ENCODE assay signal across 10 mouse cellular contexts in genomic region chr9:52678839-52679215, GRCm38 (mm10). TPM values are rescaled to one million over a fixed set of nuclear protein-coding genes. Genes with fewer than 3 reads are reported as not detected.
DNase-seq lines count a peak whose midpoint lies in the region; ATAC-seq and TF ChIP-seq lines count a peak whose summit lies in the region.
"Had no signal": no experiment of that assay in that cellular context is flagged by ENCODE, and none has a peak within 500 bp of the region (broad histone marks: within the 10 kb centered on the region; RNA-seq: fewer than 3 reads in every experiment).

No protein-coding gene starts in this region.

- no peak for ATAC-seq in heart, embryonic 14.5 days (ENCODE audit: insufficient number of reproducible peaks, insufficient read depth, low FRiP score, low read depth)
- ATAC-seq in liver, embryonic 13.5 days (ENCODE audit: low read depth), result no peak

- H3K4me2 ChIP-seq in heart, embryonic 14.5 days (ENCODE audit: low read length), result peak overlapping the region; percentile 72
- peak overlapping the region; percentile 39 for H3K4me2 ChIP-seq in liver, embryonic 13.5 days

- no peaks in the 10 kb centered on the region for H3K4me1 ChIP-seq in ES-Bruce4 (ENCODE audit: control insufficient read depth, insufficient read depth, low read length)
- H3K4me1 ChIP-seq in heart, embryonic 14.5 days (ENCODE audit: control insufficient read depth in 2 of 2, insufficient read depth in 2 of 2, low read length in 2 of 2), result peaks cover 0 to 7% of the 10 kb centered on the region in 2 experiments; a peak in 2 of 4 replicates
- no peaks in the 10 kb centered on the region for H3K4me1 ChIP-seq in liver, embryonic 13.5 days (replicated peaks)

- no peak overlapping the region for H3K9ac ChIP-seq in ES-Bruce4 (ENCODE audit: low read depth, poor library complexity, severe bottlenecking)
- no peak overlapping the region for H3K9ac ChIP-seq in heart, embryonic 14.5 days (ENCODE audit: low read length)
- H3K9ac ChIP-seq in liver, embryonic 13.5 days, result no peak overlapping the region

- no peak for DNase-seq in gastrocnemius, adult 2 months
- DNase-seq in gastrocnemius, adult 18-20 months (ENCODE audit: low spot score), result no peak
- no peak for DNase-seq in liver, embryonic 13.5 days
- DNase-seq in frontal cortex, postnatal 10 days (ENCODE audit: low spot score in 2 of 2), result no peak
- DNase-seq in adrenal gland, postnatal 10 days, result no peak
- DNase-seq in embryo, embryonic 10 days (ENCODE audit: low spot score), result no peak

- no peaks in the 10 kb centered on the region for H3K9me3 ChIP-seq in ES-Bruce4 (replicated peaks; ENCODE audit: control insufficient read depth, insufficient read depth, low read length, poor library complexity, severe bottlenecking)
- no peaks in the 10 kb centered on the region for H3K9me3 ChIP-seq in heart, embryonic 14.5 days (ENCODE audit: control insufficient read depth, low read length)
- no peaks in the 10 kb centered on the region for H3K9me3 ChIP-seq in liver, embryonic 13.5 days (replicated peaks)

- TF ChIP-seq POLR2A in ES-Bruce4 (IDR thresholded peaks at IDR 0.05; ENCODE audit: insufficient read depth, low read length), result no peak

- TF ChIP-seq EP300 in ES-Bruce4 (IDR thresholded peaks at IDR 0.05; ENCODE audit: insufficient read depth, low read depth, low read length), result no peak

- H3K27me3 ChIP-seq in ES-Bruce4 (ENCODE audit: control insufficient read depth, insufficient read depth, low read length, poor library complexity, severe bottlenecking), result peaks cover 8% of the 10 kb centered on the region
- peaks cover 44% of the 10 kb centered on the region for H3K27me3 ChIP-seq in heart, embryonic 14.5 days (ENCODE audit: control insufficient read depth, insufficient read depth, low read length)
- H3K27me3 ChIP-seq in liver, embryonic 13.5 days, result peaks cover 41% of the 10 kb centered on the region

- peak overlapping the region; percentile 56 for H3K4me3 ChIP-seq in gastrocnemius, adult 2 months
- peak overlapping the region; percentile 94 for H3K4me3 ChIP-seq in ES-Bruce4 (ENCODE audit: low read depth, low read length)
- peak overlapping the region; percentile 42 to 46 for H3K4me3 ChIP-seq in heart, embryonic 14.5 days (ENCODE audit: control insufficient read depth in 1 of 2, insufficient read depth in 1 of 2, low read depth in 1 of 2, low read length in 2 of 2)
- peak overlapping the region; percentile 19; the same call in 1 of the 2 replicates for H3K4me3 ChIP-seq in liver, embryonic 13.5 days (replicated peaks)

- no peak for TF ChIP-seq CTCF in gastrocnemius, adult 2 months (IDR thresholded peaks at IDR 0.05)
- TF ChIP-seq CTCF in ES-Bruce4 (IDR thresholded peaks at IDR 0.05; ENCODE audit: low read depth, low read length), result no peak

- 0% methylated on average over 10 of the region's 10 CpGs for WGBS in heart, embryonic 14.5 days
- under 1% methylated on average over 10 of the region's 10 CpGs for WGBS in liver, embryonic 13.5 days (ENCODE audit: insufficient replicate concordance)

- H3K27ac ChIP-seq in gastrocnemius, adult 2 months, result no peak overlapping the region
- no peak overlapping the region for H3K27ac ChIP-seq in ES-Bruce4 (ENCODE audit: insufficient read depth, low read length)
- H3K27ac ChIP-seq in heart, embryonic 14.5 days (replicated peaks in 1 of 2; ENCODE audit: control insufficient read depth in 1 of 2, insufficient read depth in 1 of 2, low read depth in 2 of 2, low read length in 2 of 2), result no peak overlapping the region
- H3K27ac ChIP-seq in liver, embryonic 13.5 days, result no peak overlapping the region
- H3K27ac ChIP-seq: macrophage had no signal

- intact Hi-C loops in gastrocnemius, adult 2 months (cut with DNase I), result no loop called here

- H3K36me3 ChIP-seq in ES-Bruce4 (ENCODE audit: control insufficient read depth, insufficient read depth, low read length, poor library complexity, severe bottlenecking), result no peaks in the 10 kb centered on the region
- no peaks in the 10 kb centered on the region for H3K36me3 ChIP-seq in heart, embryonic 14.5 days (ENCODE audit: control insufficient read depth, insufficient read depth, low read length)
- no peaks in the 10 kb centered on the region for H3K36me3 ChIP-seq in liver, embryonic 13.5 days

RNA-seq across cellular contexts. Expression of gene AI593442, which starts 0.8 kb away (rescaled TPM):
- total RNA-seq in gastrocnemius, adult 2 months (2021), result under 1 TPM; 0.08 to 0.20 TPM
- 1 to 10 TPM in 1 of 2 experiments, under 1 TPM in 1; 0.39 to 3.4 TPM for total RNA-seq in gastrocnemius, adult 18-20 months (2021)
- 0.15 TPM in 1 of 2 replicates, not detected in the other for polyA plus RNA-seq in ES-Bruce4 (2011; ENCODE audit: insufficient read depth, insufficient read length, low read depth, missing spikeins)
- 0.03 and 0.07 TPM in 2 replicates for polyA plus RNA-seq in heart, embryonic 14.5 days (2014; fragmentation: Nextera tagmentation; extraction: Ambion mirVana)
- 0.05 TPM in 1 of 2 replicates, not detected in the other for polyA plus RNA-seq in liver, embryonic 13.5 days (2015; fragmentation: Nextera tagmentation; extraction: Ambion mirVana)
- under 1 TPM; 0.12 to 0.15 TPM for total RNA-seq in adrenal gland, postnatal 10 days (2021)
- polyA plus RNA-seq: C2C12, macrophage had no signal

Comparison
In these comparisons a context has a peak if more than half of its experiments do, and no peak if none do; other contexts are left out.
1. H3K4me3 ChIP-seq: peak in every context shown above with its lines; median percentile 94 in ES-Bruce4; 56 in gastrocnemius, adult 2 months; 44 in heart, embryonic 14.5 days; 19 in liver, embryonic 13.5 days.